Mouse (Mus musculus) hindbrain, postnatal 0 days (tissue): ENCODE data around the gene Ccdc158. TPM values are rescaled to one million over a fixed set of nuclear protein-coding genes. Genes with fewer than 3 reads are reported as not detected.

ENCODE experiments used
- ATAC-seq: fragments of 200-750 bp; cut with Nextera tagmentation; 2 replicates; pipeline ENCODE4 v1.8.0; 2017; ENCODE audit warnings: mild to moderate bottlenecking, moderate TSS enrichment, moderate library complexity
- DNase-seq: peaks from one replicate; pipeline ENCODE4 v3.0.0-alpha.2; 2015; ENCODE audit warnings: low spot score
- H3K27ac ChIP-seq: fragments of 300-500 bp; sonication (generic); 2 replicates; pipeline ENCODE4 v1.5.1; 2014; ENCODE audit warnings: mild to moderate bottlenecking
- H3K27me3 ChIP-seq: fragments of 300-500 bp; sonication (generic); 2 replicates; pipeline ENCODE4 v1.6.1; 2014; ENCODE audit warnings: low read length, mixed read lengths; ENCODE audit not compliant: insufficient read depth
- H3K36me3 ChIP-seq: fragments of 300-500 bp; sonication (generic); 2 replicates; pipeline ENCODE4 v1.6.1; 2014; ENCODE audit warnings: low read length, mixed read lengths; ENCODE audit not compliant: insufficient read depth
- H3K4me1 ChIP-seq: fragments of 300-500 bp; sonication (generic); 2 replicates; pipeline ENCODE4 v1.6.1; 2014; ENCODE audit warnings: antibody characterized with exemption, low read length, mixed read lengths; ENCODE audit not compliant: insufficient read depth
- H3K4me2 ChIP-seq: fragments of 300-500 bp; sonication (generic); 2 replicates; pipeline ENCODE4 v1.6.1; 2014; ENCODE audit warnings: low read depth, mild to moderate bottlenecking, low read length, moderate library complexity, mixed read lengths
- H3K4me3 ChIP-seq: fragments of 300-500 bp; sonication (generic); 2 replicates; pipeline ENCODE4 v1.5.1; 2014; ENCODE audit warnings: low read length
- H3K9ac ChIP-seq: fragments of 300-500 bp; sonication (generic); replicated peaks from 2 replicates; pipeline ENCODE4 v1.6.1; 2014; ENCODE audit warnings: mild to moderate bottlenecking, low read length, moderate library complexity, mixed read lengths
- H3K9me3 ChIP-seq: fragments of 300-500 bp; sonication (generic); 2 replicates; pipeline ENCODE4 v1.6.1; 2016; ENCODE audit warnings: low read length, mixed read lengths
- CTCF ChIP-seq: IDR thresholded peaks from 2 replicates; pipeline ENCODE4 v1.5.1; 2016; ENCODE audit warnings: antibody characterized with exemption, control low read depth, low read depth
- WGBS: fragments of 180-500 bp; shearing (Covaris S2); extraction: QIAGEN DNeasy Blood & Tissue Kit; methylation state at CpG from one replicate; pipeline ENCODE4 v1.1.7; 2014; 5-methylcytosine and 5-hydroxymethylcytosine counted together
- polyA plus RNA-seq: library from polyadenylated mRNA; unstranded; fragments of >200 nt; fragmentation: Nextera tagmentation; extraction: Ambion mirVana; gene quantifications from 2 replicates; pipeline ENCODE4 v1.2.1, GENCODE M21; 2015
- total RNA-seq: library from RNA; depleted of rRNA; stranded (reverse); fragments of >200 nt; gene quantifications from 2 replicates; pipeline ENCODE4 v1.2.3, GENCODE M21; 2014

Gene Ccdc158
- total and polyA plus RNA-seq, 2 experiments from 2014 or later, result 0.23 to 0.26 TPM

- DNase-seq (peak; percentile 22), ATAC-seq (0 out of 2 replicates have a peak, but pooled peaks have one; percentile 29)
- Histone ChIP-seq H3K4me2 (no peak overlapping the region), H3K9me3 (no peaks in the 10 kb centered on the region), H3K4me1 (no peaks in the 10 kb centered on the region), H3K4me3 (no peak overlapping the region), H3K9ac (no peak overlapping the region), H3K27me3 (no peaks in the 10 kb centered on the region), H3K36me3 (no peaks in the 10 kb centered on the region), H3K27ac (no peak overlapping the region)
- TF ChIP-seq CTCF, result no peak
- 74% methylated on average over 5 of the region's 5 CpGs for WGBS
Measured at GRCm38 (mm10) chr5:92712621-92713395, 37.7 kb upstream of the Ccdc158 start.

DNA sequence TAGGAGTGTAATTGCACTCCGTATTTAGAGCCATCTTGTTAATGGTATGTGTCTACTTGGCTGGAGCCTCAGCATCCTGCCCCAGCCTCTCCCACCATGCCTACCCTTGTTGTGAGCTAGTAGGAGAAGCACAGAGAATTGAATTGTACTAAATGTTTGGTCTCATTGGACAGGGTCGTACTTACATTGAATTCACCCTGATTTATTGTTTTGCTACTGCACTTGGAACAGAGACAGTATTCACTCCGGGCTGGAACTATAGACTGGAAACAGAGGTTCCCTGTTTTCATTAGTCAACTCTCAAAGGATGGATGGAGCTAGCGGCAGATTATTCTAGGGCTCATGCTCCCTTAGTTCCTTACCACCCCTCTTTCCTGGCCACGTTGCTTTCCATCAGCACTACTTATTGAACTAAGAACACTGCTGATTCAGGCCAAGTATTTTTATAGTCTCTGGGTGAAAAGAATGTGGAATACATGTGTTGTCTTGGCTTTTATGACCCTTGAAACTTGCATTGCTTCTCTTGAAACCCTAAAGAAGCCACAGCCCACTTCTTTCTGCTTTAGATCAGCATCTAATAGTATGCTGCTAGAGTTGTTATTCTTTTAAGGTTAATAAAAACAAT is 36.7 kb upstream of the Ccdc158 start:
- no peaks in the 10 kb centered on the region for H3K9me3 ChIP-seq
- no peak overlapping the region for H3K4me2 ChIP-seq
- no peak for TF ChIP-seq CTCF
- H3K4me3 ChIP-seq, result no peak overlapping the region
- DNase-seq (peak; percentile 10), ATAC-seq (no peak)
- 0 out of 2 replicates have a peak overlapping the region, but pooled peaks have one; percentile 13 for H3K27ac ChIP-seq
- no peaks in the 10 kb centered on the region for H3K36me3 ChIP-seq
- WGBS, result 55% methylated on average over 5 of the region's 5 CpGs
- H3K4me1 ChIP-seq, result no peaks in the 10 kb centered on the region
- H3K9ac ChIP-seq, result no peak overlapping the region
- H3K27me3 ChIP-seq, result no peaks in the 10 kb centered on the region

DNA sequence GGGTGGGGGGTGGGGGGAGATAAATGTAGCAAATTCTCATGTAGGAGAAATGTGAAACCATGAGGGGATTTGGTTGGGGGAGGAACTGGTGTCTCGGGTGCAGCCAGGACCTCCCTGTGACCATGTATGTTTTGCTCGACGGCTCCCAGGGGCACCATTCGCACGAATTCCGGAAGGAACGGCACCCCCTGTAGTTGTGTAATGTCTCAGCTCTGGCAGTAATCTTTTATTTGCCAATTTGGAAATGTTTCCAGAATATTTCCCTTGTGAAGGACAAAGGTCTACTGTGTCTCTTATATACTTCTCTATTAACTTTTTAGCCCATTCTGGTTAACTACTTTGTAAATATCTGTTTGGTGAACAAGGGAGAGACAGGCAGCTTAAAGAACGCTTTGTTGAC is 35.7 kb upstream of the Ccdc158 start:
- peak; percentile 57; the same call in 1 of the 2 replicates for ATAC-seq
- Histone ChIP-seq H3K27me3 (no peaks in the 10 kb centered on the region), H3K36me3 (no peaks in the 10 kb centered on the region), H3K9me3 (no peaks in the 10 kb centered on the region), H3K9ac (no peak overlapping the region), H3K4me1 (no peaks in the 10 kb centered on the region), H3K4me3 (no peak overlapping the region), H3K4me2 (no peak overlapping the region), H3K27ac (no peak overlapping the region)
- TF ChIP-seq CTCF, result no peak
- WGBS, result 68% methylated on average over 8 of the region's 8 CpGs
- no peak for DNase-seq

DNA sequence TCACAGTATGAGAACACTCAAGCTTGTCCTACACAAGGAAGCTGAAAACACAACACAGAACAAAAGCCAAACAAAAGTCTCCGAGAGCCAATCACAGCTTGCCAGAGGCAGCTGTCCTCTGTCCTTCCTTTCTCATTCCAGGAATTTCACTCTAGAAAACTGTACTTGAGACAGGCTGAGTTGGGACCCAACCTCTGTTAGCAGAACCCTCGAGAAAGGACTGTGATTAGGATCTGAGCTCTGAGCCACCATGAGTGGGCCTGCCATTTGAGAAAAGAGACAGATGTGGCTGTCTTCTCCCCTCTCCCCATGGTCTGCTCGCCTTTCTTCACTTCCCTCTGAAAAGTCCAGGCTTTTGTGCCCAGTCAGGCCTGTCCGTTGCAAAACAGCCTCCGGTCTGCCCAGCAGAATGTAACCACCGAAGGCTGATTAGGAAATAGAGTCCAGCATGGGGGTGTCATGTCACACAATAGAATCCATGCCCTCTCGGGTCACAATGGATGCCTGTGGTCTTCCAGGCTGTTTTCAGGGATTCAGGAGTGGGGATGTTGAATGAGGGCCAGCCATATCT is 32.9 kb upstream of the Ccdc158 start:
- ATAC-seq (0 out of 2 replicates have a peak, but pooled peaks have one; percentile 14), DNase-seq (peak; percentile 12)
- no peaks in the 10 kb centered on the region for H3K27me3 ChIP-seq
- no peak overlapping the region for H3K4me3 ChIP-seq
- TF ChIP-seq CTCF, result no peak
- WGBS, result 15% methylated on average over 7 of the region's 7 CpGs
- no peaks in the 10 kb centered on the region for H3K4me1 ChIP-seq
- peak overlapping the region; percentile 51 for H3K27ac ChIP-seq
- no peak overlapping the region for H3K9ac ChIP-seq
- H3K9me3 ChIP-seq, result no peaks in the 10 kb centered on the region
- no peak overlapping the region for H3K4me2 ChIP-seq
- H3K36me3 ChIP-seq, result no peaks in the 10 kb centered on the region

- WGBS, result 58% methylated on average over 8 of the region's 8 CpGs
- Histone ChIP-seq H3K9ac (no peak overlapping the region), H3K36me3 (no peaks in the 10 kb centered on the region), H3K4me2 (no peak overlapping the region), H3K9me3 (no peaks in the 10 kb centered on the region), H3K4me3 (no peak overlapping the region), H3K27ac (no peak overlapping the region), H3K4me1 (no peaks in the 10 kb centered on the region), H3K27me3 (no peaks in the 10 kb centered on the region)
- peak; percentile 54 for DNase-seq
- no peak for ATAC-seq
- TF ChIP-seq CTCF, result no peak
Measured at GRCm38 (mm10) chr5:92703671-92704070, 28.6 kb upstream of the Ccdc158 start.

DNA sequence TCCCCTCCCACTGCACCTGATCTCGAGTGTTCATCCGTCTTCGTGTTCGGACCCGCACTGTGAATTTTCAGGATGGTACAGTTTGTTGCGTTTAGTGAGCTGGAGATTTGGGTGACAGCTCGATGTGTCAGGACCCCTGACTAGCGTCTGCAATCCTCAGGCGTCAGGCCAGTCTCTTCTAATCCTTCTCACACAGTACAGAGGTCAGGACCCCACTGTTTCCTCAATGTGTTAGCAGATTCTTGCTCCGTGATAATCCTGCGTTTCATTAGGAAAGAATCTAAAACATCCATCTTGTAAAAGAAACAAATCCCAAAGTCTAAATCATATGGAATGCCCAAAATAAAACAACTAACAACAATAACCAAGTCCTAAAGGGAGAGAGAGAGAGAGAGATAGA is 26.7 kb upstream of the Ccdc158 start:
- no peaks in the 10 kb centered on the region for H3K9me3 ChIP-seq
- H3K4me3 ChIP-seq, result no peak overlapping the region
- H3K27me3 ChIP-seq, result no peaks in the 10 kb centered on the region
- H3K4me2 ChIP-seq, result no peak overlapping the region
- H3K36me3 ChIP-seq, result no peaks in the 10 kb centered on the region
- 62% methylated on average over 11 of the region's 11 CpGs for whole genome bisulfite sequencing
- ATAC-seq (no peak), DNase-seq (no peak)
- TF ChIP-seq CTCF, result no peak
- no peak overlapping the region for H3K27ac ChIP-seq
- H3K4me1 ChIP-seq, result no peaks in the 10 kb centered on the region
- no peak overlapping the region for H3K9ac ChIP-seq
